Mouse (Mus musculus): ENCODE results near the gene Otx2.

The Otx2 gene

GRCm38 (mm10) chr14:48673541-48673940 lies at the start of gene Otx2:
Gene Otx2 (minus strand): TSS chr14:48673819.
- no peak for DNase-seq (ENCODE audit: low read depth, low spot score)

GRCm38 (mm10) chr14:48722763-48723162 lies 49.1 kb upstream of the Otx2 start:
- no peak for DNase-seq (ENCODE audit: low read depth, low spot score)

GRCm38 (mm10) chr14:48719296-48719695 lies 45.7 kb upstream of the Otx2 start:
- no peak for DNase-seq (ENCODE audit: low read depth, low spot score)

DNA sequence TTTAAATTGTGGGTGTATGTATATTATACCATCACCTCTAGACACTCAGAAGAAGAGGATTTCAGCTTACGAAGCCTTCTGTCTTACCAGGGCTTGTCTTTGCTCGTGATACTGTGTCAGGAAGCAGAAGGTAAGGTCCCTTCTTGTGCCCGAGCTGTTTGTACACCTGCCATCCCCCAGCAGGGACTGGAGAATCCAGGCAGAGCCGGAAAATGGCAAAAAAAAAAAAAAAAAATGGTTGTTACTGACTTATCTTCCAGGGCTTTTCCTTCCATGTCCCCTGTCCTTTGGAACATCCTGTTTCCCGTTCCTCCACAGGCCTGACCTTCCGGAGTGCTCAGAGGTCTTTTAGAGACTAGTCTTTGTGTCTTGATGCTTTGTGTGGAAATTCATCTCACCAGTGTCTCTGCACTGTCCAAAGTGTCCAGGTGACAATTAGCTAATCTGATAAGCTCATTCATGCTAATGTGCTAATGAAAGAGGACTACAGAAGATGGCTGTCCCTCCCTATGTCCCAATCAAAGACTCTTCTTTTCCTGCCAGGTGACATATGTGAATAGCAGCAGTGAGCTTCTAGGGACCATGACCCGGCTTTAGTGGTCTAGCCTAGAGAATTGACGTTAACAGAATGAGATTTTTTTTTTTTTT lies 44.1 kb upstream of the Otx2 start:
- no peak for DNase-seq (ENCODE audit: low read depth, low spot score)

GRCm38 (mm10) chr14:48716456-48716855 lies 42.8 kb upstream of the Otx2 start:
- DNase-seq (ENCODE audit: low read depth, low spot score): no peak

DNA sequence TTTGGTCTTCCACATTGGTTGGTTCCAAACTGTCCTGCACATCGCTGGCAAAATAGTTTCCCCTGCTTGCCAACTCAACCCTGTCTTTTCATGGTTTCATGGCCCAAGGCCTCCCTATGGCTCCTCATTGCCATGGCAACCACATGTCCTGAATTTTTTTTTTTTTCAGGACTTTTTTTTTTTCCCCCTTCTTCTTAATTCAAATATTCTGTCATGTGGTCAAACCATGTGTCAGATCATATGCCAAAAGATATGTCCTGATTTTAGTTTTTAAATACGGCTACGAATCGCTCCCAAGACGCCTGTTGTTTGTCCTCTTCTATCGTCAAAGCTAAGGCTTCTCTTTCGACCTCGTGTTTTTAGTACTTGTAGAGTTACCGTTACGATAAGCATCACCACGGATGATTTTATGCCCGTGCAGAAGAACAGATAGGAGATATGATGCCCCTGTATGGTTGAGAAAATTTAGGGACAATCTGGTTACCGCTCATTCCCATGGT lies 37.3 kb upstream of the Otx2 start:
- DNase-seq (ENCODE audit: low read depth, low spot score): no peak

DNA sequence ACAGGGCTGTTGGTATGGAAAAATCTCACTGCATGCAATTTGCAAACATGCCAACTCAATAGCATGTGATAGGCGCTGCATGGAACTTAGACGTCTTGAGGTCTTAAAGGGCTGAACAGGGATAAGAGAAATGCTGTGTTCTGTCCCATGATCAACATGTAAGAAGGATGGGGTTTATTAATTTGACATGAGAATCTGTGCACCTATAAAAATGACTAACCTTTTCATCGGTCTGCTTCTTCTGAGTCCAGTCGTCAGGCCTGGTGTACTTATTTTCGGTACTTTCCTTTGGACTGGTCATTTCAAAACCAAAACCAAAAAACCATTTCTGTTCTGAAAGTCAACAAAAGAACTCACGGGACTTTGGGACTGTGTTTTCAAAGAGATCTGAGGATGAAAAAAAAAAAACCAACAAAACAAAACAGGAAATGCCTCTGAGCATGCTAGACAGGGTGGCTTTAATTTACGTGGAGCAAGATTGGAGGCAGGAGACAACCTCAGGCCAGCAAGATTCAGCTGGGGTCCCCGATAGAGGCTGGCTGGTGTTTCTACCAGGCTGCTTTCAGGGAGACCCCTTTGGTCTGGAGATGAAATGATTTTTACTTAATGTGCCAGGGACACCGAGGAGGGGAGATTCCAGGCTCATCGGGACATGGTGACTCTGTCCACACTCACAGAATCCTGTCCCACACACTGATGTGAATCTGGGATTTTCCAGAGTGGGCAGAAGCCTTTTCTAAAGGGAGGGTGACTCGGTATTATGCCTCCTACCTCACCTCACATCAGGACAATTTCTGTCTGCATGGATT lies 36.6 kb upstream of the Otx2 start:
- DNase-seq (ENCODE audit: low read depth, low spot score): no peak

- no peak for DNase-seq (ENCODE audit: low read depth, low spot score)
Observed at GRCm38 (mm10) chr14:48709371-48710061, 35.9 kb upstream of the Otx2 start.

- no peak for DNase-seq (ENCODE audit: low read depth, low spot score)
Observed at GRCm38 (mm10) chr14:48707844-48708383, 34.3 kb upstream of the Otx2 start.

DNA sequence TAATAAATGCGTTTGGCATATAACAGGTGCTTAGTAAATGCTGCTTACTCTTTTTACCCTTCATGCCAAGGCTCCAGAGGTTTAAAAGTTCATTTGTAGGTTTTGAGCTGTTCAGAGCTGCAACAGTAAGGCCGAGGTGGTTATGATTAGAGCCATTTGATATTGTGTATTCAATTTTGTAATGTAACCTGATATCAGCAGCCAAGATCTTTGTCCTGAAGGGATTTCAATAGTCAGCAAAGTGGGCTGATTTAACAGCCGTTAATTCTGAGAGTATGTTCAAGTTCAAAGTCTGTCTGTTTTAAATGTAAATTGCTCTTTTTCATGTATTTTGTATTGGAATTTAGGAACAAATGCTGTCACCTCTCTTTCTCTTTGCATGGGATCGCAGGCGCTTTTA lies 33.8 kb upstream of the Otx2 start:
- no peak for DNase-seq (ENCODE audit: low read depth, low spot score)

- DNase-seq (ENCODE audit: low read depth, low spot score): no peak
Observed at GRCm38 (mm10) chr14:48700790-48701370, 27.3 kb upstream of the Otx2 start.

GRCm38 (mm10) chr14:48679590-48679989 lies 6.0 kb upstream of the Otx2 start:
- peak; percentile 63 for DNase-seq (ENCODE audit: low read depth, low spot score)

DNA sequence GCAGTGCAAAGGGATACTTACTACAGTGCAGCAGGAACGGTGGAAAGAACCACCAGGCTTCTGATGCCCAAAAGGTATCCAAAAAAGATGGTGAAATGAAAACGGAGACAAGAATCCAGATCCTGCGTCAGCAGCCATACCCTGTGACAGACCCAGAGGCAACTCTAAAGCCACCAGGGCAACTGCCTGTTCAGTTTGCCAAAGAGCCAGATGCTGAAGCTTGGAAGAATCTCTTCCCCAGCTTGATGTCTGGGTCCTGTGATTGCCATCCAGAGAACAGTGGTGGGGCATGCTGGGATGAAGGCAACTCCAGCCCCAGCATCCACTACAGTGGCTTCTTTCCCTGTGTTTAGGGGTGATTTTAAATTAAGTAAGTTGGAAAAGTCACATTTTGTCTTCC lies 5.1 kb upstream of the Otx2 start:
- no peak for DNase-seq (ENCODE audit: low read depth, low spot score)

DNA sequence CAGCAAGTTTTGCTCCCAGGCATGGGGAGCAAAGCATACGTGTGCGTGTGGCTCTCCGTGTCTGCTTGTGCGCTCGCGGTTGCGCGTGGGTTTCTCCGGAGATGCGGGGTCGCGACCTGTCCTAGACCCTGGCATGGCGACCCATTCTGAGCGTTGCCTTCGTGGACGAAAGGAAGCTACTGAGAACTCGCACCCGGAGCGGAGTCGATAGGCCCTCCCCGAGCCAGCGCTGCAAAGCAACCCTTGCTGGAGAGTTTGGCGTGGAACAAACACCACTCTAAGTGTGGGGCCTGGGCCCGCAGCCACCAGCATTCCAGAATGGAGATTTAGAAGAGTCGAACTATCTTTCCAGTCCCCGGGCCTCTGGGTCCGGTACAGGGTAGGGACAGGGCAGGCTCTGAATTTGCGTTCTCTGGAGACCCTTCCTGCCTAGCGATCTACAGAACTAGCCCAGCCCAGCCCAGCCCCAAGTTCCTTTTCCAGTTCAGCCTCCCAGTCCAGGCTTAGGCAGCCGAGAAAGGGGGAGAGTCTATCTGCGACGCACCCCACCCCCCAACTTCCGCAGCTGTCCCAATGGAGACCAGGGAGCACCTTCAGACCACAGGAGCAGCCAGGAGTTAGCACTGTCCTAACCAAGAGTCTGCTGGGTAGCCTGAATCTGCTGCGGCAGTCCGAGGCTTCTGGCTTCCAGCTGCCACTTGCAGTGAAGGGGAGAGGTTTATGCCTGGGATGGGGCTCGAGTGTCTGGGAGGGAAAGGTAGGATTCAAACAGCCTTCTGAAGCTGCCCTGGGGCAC lies 615 bp upstream of the Otx2 start:
- no peak for DNase-seq (ENCODE audit: low read depth, low spot score)

GRCm38 (mm10) chr14:48672611-48673176 lies 925 bp downstream of the Otx2 start:
- no peak for DNase-seq (ENCODE audit: low read depth, low spot score)

- no peak for DNase-seq (ENCODE audit: low read depth, low spot score)
Observed at GRCm38 (mm10) chr14:48671480-48672240, 2.0 kb downstream of the Otx2 start.

DNA sequence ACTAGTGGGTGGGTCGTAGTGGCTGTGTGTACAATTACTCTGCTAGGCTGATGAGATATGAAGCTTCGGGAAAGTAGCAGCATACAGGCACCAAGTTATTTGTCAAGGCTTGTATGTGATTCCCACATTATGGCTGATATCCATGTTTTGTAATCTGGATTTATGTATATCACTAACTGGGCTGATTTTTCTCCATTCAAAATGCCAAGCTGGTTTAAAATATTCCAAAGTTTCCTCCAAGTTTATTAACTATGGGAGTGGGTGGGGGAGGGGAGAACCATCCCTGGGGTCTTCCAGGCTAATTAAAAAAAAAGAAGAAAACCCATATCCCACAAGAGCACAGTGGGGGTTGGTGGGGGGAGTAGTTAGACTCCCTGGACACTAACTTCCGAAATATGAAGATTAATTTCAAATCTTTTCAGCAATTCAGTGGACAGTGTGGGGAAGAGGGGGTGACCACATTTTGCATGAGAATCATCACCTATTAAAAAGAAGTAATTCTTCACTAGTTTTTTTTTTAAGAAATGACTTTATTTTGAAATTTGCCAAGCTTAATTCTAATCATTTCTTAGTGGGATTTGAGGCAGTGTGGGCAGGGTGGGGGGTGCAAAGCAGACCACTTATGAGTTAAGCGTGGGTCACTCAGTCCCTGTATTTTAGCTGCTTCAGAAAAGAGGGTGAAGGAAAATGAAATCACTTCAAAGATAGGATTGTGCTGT lies 2.7 kb downstream of the Otx2 start:
- DNase-seq (ENCODE audit: low read depth, low spot score): no peak

GRCm38 (mm10) chr14:48670258-48670630 lies 3.4 kb downstream of the Otx2 start:
- no peak for DNase-seq (ENCODE audit: low read depth, low spot score)

DNA sequence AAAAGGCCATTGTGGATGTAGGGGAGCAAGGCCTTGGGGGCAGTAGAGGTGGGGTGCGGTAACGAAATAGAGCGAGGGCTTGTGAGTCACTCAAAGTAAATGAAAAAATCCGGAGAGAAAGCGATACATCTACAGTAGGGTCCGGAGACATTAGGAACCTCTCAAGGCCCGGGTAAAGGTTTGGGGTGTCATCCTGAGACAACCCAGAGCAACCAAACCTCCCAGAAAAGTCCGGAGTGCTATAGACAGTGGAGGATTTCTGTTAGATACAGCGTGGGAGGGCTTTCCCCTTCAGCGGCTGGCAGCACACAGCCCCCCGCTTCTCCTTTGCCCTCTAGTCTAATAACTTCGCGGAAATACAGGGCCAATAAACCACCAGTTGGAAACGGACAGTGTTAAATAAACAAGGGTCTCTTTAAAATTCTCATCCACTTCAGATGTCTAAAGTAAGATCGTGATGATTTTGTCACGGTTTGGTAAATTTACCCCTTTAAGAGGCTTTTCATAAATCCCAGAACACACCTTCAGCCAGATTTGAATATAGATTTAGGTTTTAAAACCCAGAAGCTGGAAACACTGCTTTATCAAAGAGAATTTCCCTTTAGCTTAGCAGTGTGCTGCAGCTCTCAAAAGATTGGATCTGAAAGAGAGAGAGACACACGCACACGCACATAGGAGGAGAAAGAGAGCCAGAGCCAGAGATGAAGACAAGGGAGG lies 3.9 kb downstream of the Otx2 start:
- no peak for DNase-seq (ENCODE audit: low read depth, low spot score)
